Mouse (Mus musculus) liver, adult 10 weeks (tissue): ENCODE data around the gene Shox2. TPM values are rescaled to one million over a fixed set of nuclear protein-coding genes. Genes with fewer than 3 reads are reported as not detected.

Source experiments
- polyA plus RNA-seq: library from polyadenylated mRNA; stranded (reverse); fragments of 350-450 nt; fragmentation: Illumina TruSeq; extraction: RNeasy Lipid Tissue Mini Kit (QIAGEN cat#74804); gene quantifications from one replicate; pipeline ENCODE4 v1.2.3, GENCODE M21; 2014; ENCODE audit warnings: low read depth, low replicate concordance

Gene Shox2
- not detected for polyA plus RNA-seq

DNA sequence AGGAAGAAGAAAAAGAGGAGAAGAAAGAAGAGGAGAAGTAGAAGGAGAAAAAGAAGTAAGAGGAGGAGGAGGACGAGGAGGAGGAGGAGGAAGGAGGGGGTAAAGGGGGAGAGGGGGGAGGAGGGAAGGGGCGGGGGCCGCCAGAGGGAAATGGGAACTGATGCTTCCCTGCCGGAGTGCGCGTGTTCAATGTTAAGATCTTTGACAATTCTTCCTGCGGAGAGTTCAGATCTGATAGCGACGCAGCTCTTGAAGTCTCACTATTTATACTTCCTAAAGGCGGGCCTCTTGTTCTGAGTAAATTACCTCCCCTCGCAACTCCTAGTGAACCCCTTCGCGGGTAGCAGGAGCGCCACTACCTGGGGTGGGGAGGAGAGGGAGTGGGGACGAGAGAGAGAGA lies at the start of gene Shox2:
Gene Shox2, minus strand, starts transcription at position 66 of the 400 bp plus-strand sequence.

DNA sequence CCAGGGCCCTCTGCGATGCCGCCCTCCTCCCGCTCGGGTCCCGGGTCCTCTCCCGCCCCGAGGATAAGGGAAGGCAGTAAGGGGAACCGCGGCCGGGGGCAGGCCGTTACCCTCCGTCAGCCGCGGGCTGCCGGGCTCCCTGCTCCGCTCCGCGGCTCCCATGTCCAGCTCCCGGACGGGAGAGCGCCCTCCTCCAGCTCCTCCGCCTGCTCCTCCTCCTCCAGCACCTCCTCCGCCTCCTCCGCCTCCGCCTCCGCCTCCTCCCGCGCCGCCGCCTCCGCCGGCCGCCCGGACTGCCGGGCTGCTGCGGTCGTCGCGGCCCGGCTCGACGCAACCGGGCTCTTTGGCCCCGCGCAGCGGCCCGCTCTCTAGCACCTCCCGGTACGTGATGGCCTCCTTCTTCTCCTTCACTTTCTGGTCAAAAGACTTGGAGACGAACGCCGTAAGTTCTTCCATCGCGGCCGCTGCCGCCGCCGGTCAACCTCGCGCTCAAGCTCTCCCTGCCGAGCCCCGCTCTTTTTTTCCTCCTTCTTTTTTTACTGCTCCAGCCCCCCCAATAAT lies 390 bp downstream of the Shox2 start, which contains the start of gene Rsrc1:
Gene Rsrc1, plus strand, starts transcription at position 290 of the 561 bp plus-strand sequence.

Other genes with a start within 250 kb of the Shox2 start
- 18.4 TPM for gene Rsrc1, start 381 bp downstream of the Shox2 start, polyA plus RNA-seq